Mouse (Mus musculus) embryonic facial prominence, embryonic 10.5 days (tissue): ENCODE data around the gene Spata13. TPM values are rescaled to one million over a fixed set of nuclear protein-coding genes. Genes with fewer than 3 reads are reported as not detected.
A peak's percentile ranks its signal among the peaks of the same experiment; 100 is the strongest.

Experiments used
- DNase-seq: peaks from one replicate; pipeline ENCODE4 v3.0.0-alpha.2; 2017; ENCODE audit warnings: low spot score
- H3K27ac ChIP-seq: fragments of 300-500 bp; sonication (generic); replicated peaks from 2 replicates; pipeline ENCODE4 v1.5.1; 2016; ENCODE audit warnings: mild to moderate bottlenecking
- H3K27me3 ChIP-seq: fragments of 300-500 bp; sonication (generic); replicated peaks from 2 replicates; pipeline ENCODE4 v1.6.1; 2016; ENCODE audit warnings: low read depth, mild to moderate bottlenecking; ENCODE audit not compliant: poor library complexity, severe bottlenecking
- H3K36me3 ChIP-seq: fragments of 300-500 bp; sonication (generic); replicated peaks from 2 replicates; pipeline ENCODE4 v1.6.1; 2016; ENCODE audit warnings: mild to moderate bottlenecking, moderate library complexity
- H3K4me1 ChIP-seq: fragments of 300-500 bp; sonication (generic); 2 replicates; pipeline ENCODE4 v1.6.1; 2016
- H3K4me3 ChIP-seq: fragments of 300-500 bp; sonication (generic); 2 replicates; pipeline ENCODE4 v1.5.1; 2016; ENCODE audit warnings: mild to moderate bottlenecking, moderate library complexity
- H3K9me3 ChIP-seq: fragments of 300-500 bp; sonication (generic); 2 replicates; pipeline ENCODE4 v1.6.1; 2016; ENCODE audit warnings: mild to moderate bottlenecking
- WGBS: fragments of 180-500 bp; shearing (Covaris S2); methylation state at CpG from one replicate; pipeline ENCODE4 v1.1.7; 2016; 5-methylcytosine and 5-hydroxymethylcytosine counted together
- polyA plus RNA-seq: library from polyadenylated mRNA; unstranded; fragments of >200 nt; fragmentation: Nextera tagmentation; extraction: Ambion mirVana; gene quantifications from 2 replicates; pipeline ENCODE4 v1.2.1, GENCODE M21; 2016

The Spata13 gene
- polyA plus RNA-seq, 1 experiment from 2014 or later: 28.2 TPM

DNA sequence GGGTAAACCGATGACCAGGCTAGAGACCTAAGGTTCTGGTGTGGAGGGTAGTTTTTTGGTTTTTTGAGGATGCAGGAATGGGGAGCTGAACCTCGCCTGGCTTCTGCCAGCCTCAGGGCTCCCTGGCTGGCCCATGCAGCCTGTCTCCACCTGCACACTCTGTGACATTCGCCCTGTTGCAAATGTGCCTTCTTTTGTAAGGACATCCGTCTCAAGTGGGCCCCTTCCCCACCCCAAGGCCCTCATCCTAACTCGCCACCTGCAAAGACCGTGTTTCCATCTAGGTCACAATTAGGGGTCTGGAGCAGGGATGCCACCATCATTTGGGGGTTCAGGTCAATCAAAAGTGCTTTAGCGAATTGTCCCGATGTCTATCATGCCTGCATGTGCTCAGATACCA, 75.9 kb downstream of the Spata13 start:
- no peak for DNase-seq
- H3K4me3 ChIP-seq: no peak overlapping the region
- peaks cover 58% of the 10 kb centered on the region for H3K36me3 ChIP-seq
- H3K4me1 ChIP-seq: peaks cover 34% of the 10 kb centered on the region
- WGBS: 88% methylated on average over 8 of the region's 8 CpGs
- H3K9me3 ChIP-seq: no peaks in the 10 kb centered on the region
- H3K27me3 ChIP-seq: no peaks in the 10 kb centered on the region
- H3K27ac ChIP-seq: no peak overlapping the region

DNA sequence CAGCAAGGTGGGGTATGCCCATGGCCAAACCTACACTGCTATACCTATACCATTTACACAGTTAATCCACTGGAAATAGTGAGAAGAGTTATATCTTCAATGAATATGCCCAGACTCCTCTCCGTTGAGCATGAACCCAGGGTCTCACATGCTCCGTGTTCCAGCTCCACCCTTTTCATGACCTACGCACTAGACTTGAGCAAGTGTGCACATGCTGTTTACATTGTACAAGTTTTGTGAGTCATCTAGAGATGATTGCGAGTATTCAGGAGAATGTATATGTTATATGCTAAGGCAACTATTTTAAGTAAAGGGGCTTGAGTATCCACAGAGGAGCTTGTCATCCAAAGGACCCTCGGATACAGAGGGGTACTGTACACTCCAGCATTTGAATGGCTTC, 77.4 kb downstream of the Spata13 start:
- Histone ChIP-seq H3K36me3 (peaks cover 72% of the 10 kb centered on the region), H3K27ac (no peak overlapping the region), H3K9me3 (no peaks in the 10 kb centered on the region), H3K27me3 (no peaks in the 10 kb centered on the region), H3K4me3 (no peak overlapping the region), H3K4me1 (peaks cover 25% of the 10 kb centered on the region)
- no peak for DNase-seq
- 94% methylated on average over 5 of the region's 5 CpGs for WGBS

- no peak overlapping the region for H3K27ac ChIP-seq
- peaks cover 22% of the 10 kb centered on the region for H3K4me1 ChIP-seq
- DNase-seq: no peak
- H3K36me3 ChIP-seq: peaks cover 71% of the 10 kb centered on the region
- WGBS: 86% methylated on average over 6 of the region's 6 CpGs
- no peak overlapping the region for H3K4me3 ChIP-seq
- no peaks in the 10 kb centered on the region for H3K27me3 ChIP-seq
- H3K9me3 ChIP-seq: no peaks in the 10 kb centered on the region
These were observed 77.9 kb downstream of the Spata13 start for GRCm38 (mm10) chr14:60711590-60712288.

- no peak for DNase-seq
- Histone ChIP-seq H3K9me3 (no peaks in the 10 kb centered on the region), H3K27me3 (no peaks in the 10 kb centered on the region), H3K4me1 (peaks cover 17% of the 10 kb centered on the region), H3K27ac (no peak overlapping the region), H3K4me3 (no peak overlapping the region), H3K36me3 (peaks cover 65% of the 10 kb centered on the region)
- WGBS: 92% methylated on average over 11 of the region's 11 CpGs
These were observed 78.6 kb downstream of the Spata13 start for GRCm38 (mm10) chr14:60712289-60712830.

DNA sequence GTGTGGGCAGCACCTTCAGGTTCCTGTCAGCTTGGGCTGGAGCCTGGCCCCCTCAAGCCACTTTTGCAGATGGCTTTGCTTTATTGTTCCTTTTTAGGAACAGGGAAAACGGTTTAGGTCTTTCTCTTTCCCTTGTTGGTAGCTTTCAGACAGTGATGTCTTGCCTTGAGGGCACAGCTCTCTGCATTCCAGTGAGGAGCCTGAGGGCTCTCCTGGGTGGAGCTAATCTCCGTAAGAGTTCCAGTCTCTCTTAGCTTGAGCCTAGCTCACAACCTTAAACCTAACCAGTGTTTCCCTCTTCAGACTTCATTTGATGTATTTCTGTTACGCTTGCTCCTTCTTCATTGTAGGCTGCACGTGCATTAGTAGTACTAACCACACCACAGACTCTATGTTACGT, 81.9 kb downstream of the Spata13 start:
- H3K9me3 ChIP-seq: no peaks in the 10 kb centered on the region
- no peaks in the 10 kb centered on the region for H3K27me3 ChIP-seq
- H3K36me3 ChIP-seq: peaks cover 54% of the 10 kb centered on the region
- no peak overlapping the region for H3K4me3 ChIP-seq
- 81% methylated on average over 5 of the region's 5 CpGs for WGBS
- DNase-seq: no peak
- H3K27ac ChIP-seq: no peak overlapping the region
- H3K4me1 ChIP-seq: no peaks in the 10 kb centered on the region

DNA sequence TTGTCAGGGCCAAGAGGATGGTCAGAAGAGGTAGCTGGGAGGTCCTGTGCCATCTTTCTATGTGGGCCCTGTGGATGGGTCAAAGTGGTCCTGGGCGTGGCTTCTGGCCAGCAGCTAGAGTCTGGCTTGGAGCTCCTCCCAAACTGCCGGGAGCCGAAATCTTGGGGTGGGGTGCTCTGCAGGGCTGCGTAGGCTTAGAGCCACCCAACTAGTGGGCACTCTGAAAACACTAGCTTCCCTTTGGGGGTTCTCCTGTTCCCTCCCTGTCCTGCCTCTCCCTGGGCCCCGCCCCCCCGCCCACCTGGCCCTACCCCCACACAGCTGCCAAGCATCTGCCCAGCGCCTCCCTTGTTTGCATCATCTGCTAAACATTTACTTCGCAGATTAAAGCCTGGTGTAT, 87.5 kb downstream of the Spata13 start:
- H3K4me1 ChIP-seq: peaks cover 18% of the 10 kb centered on the region
- 54% methylated on average over 8 of the region's 8 CpGs for WGBS
- DNase-seq: no peak
- H3K27me3 ChIP-seq: no peaks in the 10 kb centered on the region
- H3K4me3 ChIP-seq: no peak overlapping the region
- H3K27ac ChIP-seq: no peak overlapping the region
- no peaks in the 10 kb centered on the region for H3K9me3 ChIP-seq
- peaks cover 7% of the 10 kb centered on the region for H3K36me3 ChIP-seq

GRCm38 (mm10) chr14:60721938-60722337, 88.1 kb downstream of the Spata13 start:
- DNase-seq: no peak
- H3K27me3 ChIP-seq: no peaks in the 10 kb centered on the region
- H3K9me3 ChIP-seq: no peaks in the 10 kb centered on the region
- H3K27ac ChIP-seq: no peak overlapping the region
- 77% methylated on average over 3 of the region's 3 CpGs for WGBS
- H3K4me3 ChIP-seq: no peak overlapping the region
- H3K36me3 ChIP-seq: peaks cover 6% of the 10 kb centered on the region; the same call in 1 of the 2 replicates
- peaks cover 20% of the 10 kb centered on the region for H3K4me1 ChIP-seq

- Histone ChIP-seq H3K27ac (no peak overlapping the region), H3K4me3 (no peak overlapping the region), H3K4me1 (peaks cover 25% of the 10 kb centered on the region), H3K27me3 (no peaks in the 10 kb centered on the region), H3K36me3 (peaks cover 16% of the 10 kb centered on the region), H3K9me3 (no peaks in the 10 kb centered on the region)
- DNase-seq: no peak
- 75% methylated on average over 6 of the region's 6 CpGs for WGBS
These were observed 92.3 kb downstream of the Spata13 start for GRCm38 (mm10) chr14:60726091-60726490.

GRCm38 (mm10) chr14:60727130-60727529, 93.3 kb downstream of the Spata13 start:
- H3K27me3 ChIP-seq: no peaks in the 10 kb centered on the region
- H3K27ac ChIP-seq: no peak overlapping the region
- peaks cover 21% of the 10 kb centered on the region for H3K36me3 ChIP-seq
- 65% methylated on average over 4 of the region's 4 CpGs for WGBS
- H3K4me1 ChIP-seq: peaks cover 20% of the 10 kb centered on the region
- DNase-seq: no peak
- H3K4me3 ChIP-seq: no peak overlapping the region
- H3K9me3 ChIP-seq: no peaks in the 10 kb centered on the region

DNA sequence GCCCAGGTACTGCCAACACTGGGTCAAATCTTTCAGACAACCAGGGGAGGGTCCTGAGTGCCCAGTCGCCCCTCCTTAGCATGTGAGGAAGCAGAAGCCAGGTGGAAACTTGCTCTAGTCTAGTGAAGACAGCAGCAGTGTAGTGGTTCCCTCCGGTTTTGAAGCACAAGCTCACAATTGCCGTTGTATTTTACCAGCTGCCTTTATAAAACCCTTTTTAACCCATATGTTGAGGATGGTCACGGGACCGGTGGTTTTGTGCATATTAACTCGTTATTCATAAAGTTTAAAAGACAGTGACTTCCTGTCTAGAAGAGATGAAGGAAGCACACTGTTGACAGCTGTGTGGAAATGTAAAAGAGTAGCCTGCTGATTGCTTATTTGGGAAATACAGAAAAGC, 98.3 kb downstream of the Spata13 start:
- Histone ChIP-seq H3K9me3 (no peaks in the 10 kb centered on the region), H3K4me1 (peaks cover 53% of the 10 kb centered on the region), H3K27ac (no peak overlapping the region), H3K4me3 (no peak overlapping the region), H3K36me3 (peaks cover 21% of the 10 kb centered on the region), H3K27me3 (no peaks in the 10 kb centered on the region)
- 71% methylated on average over 6 of the region's 6 CpGs for WGBS
- no peak for DNase-seq

- H3K36me3 ChIP-seq: peaks cover 21% of the 10 kb centered on the region
- peaks cover 54% of the 10 kb centered on the region for H3K4me1 ChIP-seq
- H3K9me3 ChIP-seq: no peaks in the 10 kb centered on the region
- no peaks in the 10 kb centered on the region for H3K27me3 ChIP-seq
- peak overlapping the region; percentile 65 for H3K27ac ChIP-seq
- peak; percentile 39 for DNase-seq
- WGBS: 14% methylated on average over 16 of the region's 16 CpGs
- H3K4me3 ChIP-seq: peak overlapping the region; percentile 32; the same call in 1 of the 2 replicates
These were observed 99.0 kb downstream of the Spata13 start for GRCm38 (mm10) chr14:60732787-60733186.

- H3K4me1 ChIP-seq: peaks cover 62% of the 10 kb centered on the region
- WGBS: 45% methylated on average over 4 of the region's 4 CpGs
- no peak overlapping the region for H3K4me3 ChIP-seq
These were observed 99.9 kb downstream of the Spata13 start for GRCm38 (mm10) chr14:60733706-60734105.

GRCm38 (mm10) chr14:60735206-60735605, 101.4 kb downstream of the Spata13 start:
- no peaks in the 10 kb centered on the region for H3K9me3 ChIP-seq
- DNase-seq: no peak
- H3K27me3 ChIP-seq: no peaks in the 10 kb centered on the region
- H3K4me3 ChIP-seq: no peak overlapping the region
- WGBS: 69% methylated on average over 5 of the region's 5 CpGs
- peaks cover 5% of the 10 kb centered on the region for H3K36me3 ChIP-seq
- H3K4me1 ChIP-seq: peaks cover 74% of the 10 kb centered on the region
- H3K27ac ChIP-seq: no peak overlapping the region; the same call in 1 of the 2 replicates

More at GRCm38 (mm10) chr14:60733706-60734105, 99.9 kb downstream of the Spata13 start:
- no peak for DNase-seq
- no peak overlapping the region; the same call in 1 of the 2 replicates for H3K27ac ChIP-seq
- H3K36me3 ChIP-seq: peaks cover 20% of the 10 kb centered on the region
- H3K27me3 ChIP-seq: no peaks in the 10 kb centered on the region
- H3K9me3 ChIP-seq: no peaks in the 10 kb centered on the region
